Comparison of ENCODE assay signal across 8 mouse cellular contexts in the genomic region with DNA sequence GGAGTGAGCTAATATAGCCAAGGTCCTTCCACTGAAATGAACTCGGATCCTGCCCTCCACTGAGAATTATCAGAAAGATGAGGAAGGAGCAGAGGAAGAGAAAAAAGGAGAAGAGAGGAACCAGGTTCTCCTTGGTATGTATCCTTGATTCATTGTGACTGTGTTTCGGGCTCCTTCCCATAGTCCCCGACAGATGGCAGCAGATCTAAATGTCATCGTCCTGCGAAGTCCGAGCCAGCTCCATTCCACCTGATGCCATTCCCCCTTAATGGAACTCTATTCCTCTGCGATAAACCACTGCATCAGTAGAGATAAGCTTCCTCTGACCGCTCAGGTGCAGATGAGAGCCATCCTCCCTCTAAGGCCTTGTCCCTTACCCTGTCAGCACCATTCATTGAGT.
A peak's percentile ranks its signal among the peaks of the same experiment; 100 is the strongest.
DNase-seq lines count a peak whose midpoint lies in the region; ATAC-seq and TF ChIP-seq lines count a peak whose summit lies in the region.

No protein-coding gene starts in this region.

- no peak for TF ChIP-seq EP300 in lung, postnatal 0 days (IDR thresholded peaks at IDR 0.05)

- H3K9me3 ChIP-seq in forebrain, embryonic 14.5 days (replicated peaks; ENCODE audit: control insufficient read depth, low read length) = no peaks in the 10 kb centered on the region
- H3K9me3 ChIP-seq in forebrain, embryonic 16.5 days (ENCODE audit: control insufficient read depth, low read length) = no peaks in the 10 kb centered on the region
- H3K9me3 ChIP-seq in hindbrain, embryonic 15.5 days = no peaks in the 10 kb centered on the region
- H3K9me3 ChIP-seq in lung, postnatal 0 days (ENCODE audit: low read length) = no peaks in the 10 kb centered on the region

- no peak overlapping the region for H3K4me2 ChIP-seq in forebrain, embryonic 14.5 days (ENCODE audit: low read length)
- H3K4me2 ChIP-seq in forebrain, embryonic 16.5 days (ENCODE audit: low read length) = no peak overlapping the region
- no peak overlapping the region for H3K4me2 ChIP-seq in hindbrain, embryonic 15.5 days
- no peak overlapping the region for H3K4me2 ChIP-seq in lung, postnatal 0 days (replicated peaks; ENCODE audit: low read depth, low read length)

- DNase-seq in forebrain, embryonic 14.5 days (ENCODE audit: low spot score) = peak; percentile 74
- peak; percentile 33 for DNase-seq in right cerebral cortex, adult 18-20 months
- DNase-seq in right cerebral cortex, postnatal 25 days = no peak
- peak; percentile 23 for DNase-seq in cerebellum, adult 9-11 months
- peak; percentile 75 for DNase-seq in lung, postnatal 0 days (ENCODE audit: low spot score)
- DNase-seq in urinary bladder, postnatal 36 days (ENCODE audit: low spot score in 2 of 2) = peak; percentile 26 to 47

- peak; percentile 81 for TF ChIP-seq CTCF in lung, postnatal 0 days (IDR thresholded peaks at IDR 0.05)

- H3K36me3 ChIP-seq in forebrain, embryonic 14.5 days (ENCODE audit: control insufficient read depth, insufficient read depth, low read length) = no peaks in the 10 kb centered on the region
- no peaks in the 10 kb centered on the region for H3K36me3 ChIP-seq in forebrain, embryonic 16.5 days (ENCODE audit: control insufficient read depth, insufficient read depth)
- no peaks in the 10 kb centered on the region for H3K36me3 ChIP-seq in hindbrain, embryonic 15.5 days
- H3K36me3 ChIP-seq in lung, postnatal 0 days (ENCODE audit: insufficient read depth, low read length) = no peaks in the 10 kb centered on the region

- H3K9ac ChIP-seq in forebrain, embryonic 14.5 days (ENCODE audit: low read length) = no peak overlapping the region
- H3K9ac ChIP-seq in forebrain, embryonic 16.5 days (replicated peaks; ENCODE audit: low read depth, low read length) = no peak overlapping the region
- H3K9ac ChIP-seq in hindbrain, embryonic 15.5 days = no peak overlapping the region
- H3K9ac ChIP-seq in lung, postnatal 0 days (replicated peaks; ENCODE audit: low read depth) = no peak overlapping the region

- no peaks in the 10 kb centered on the region for H3K27me3 ChIP-seq in forebrain, embryonic 14.5 days (replicated peaks; ENCODE audit: control insufficient read depth, insufficient read depth, low read length)
- 0 out of 2 replicates have a peak, but pooled peaks cover 8% of the 10 kb centered on the region for H3K27me3 ChIP-seq in forebrain, embryonic 16.5 days (replicated peaks; ENCODE audit: control insufficient read depth, insufficient read depth, low read length)
- H3K27me3 ChIP-seq in hindbrain, embryonic 15.5 days = no peaks in the 10 kb centered on the region
- H3K27me3 ChIP-seq in lung, postnatal 0 days (replicated peaks; ENCODE audit: insufficient read depth, low read length) = no peaks in the 10 kb centered on the region

- ATAC-seq in forebrain, embryonic 14.5 days = no peak
- no peak for ATAC-seq in forebrain, embryonic 16.5 days
- ATAC-seq in hindbrain, embryonic 15.5 days (ENCODE audit: low FRiP score, low read depth) = 0 out of 2 replicates have a peak, but pooled peaks have one; percentile 12
- no peak for ATAC-seq in lung, postnatal 0 days

- no peak overlapping the region for H3K4me3 ChIP-seq in forebrain, embryonic 14.5 days (ENCODE audit: low read depth, low read length)
- H3K4me3 ChIP-seq in forebrain, embryonic 16.5 days (replicated peaks; ENCODE audit: low read length) = no peak overlapping the region
- no peak overlapping the region for H3K4me3 ChIP-seq in hindbrain, embryonic 15.5 days
- H3K4me3 ChIP-seq in lung, postnatal 0 days (ENCODE audit: low read depth, low read length) = no peak overlapping the region

- 19% methylated on average over 8 of the region's 8 CpGs for WGBS in forebrain, embryonic 14.5 days
- WGBS in forebrain, embryonic 16.5 days = 23% methylated on average over 8 of the region's 8 CpGs
- WGBS in hindbrain, embryonic 15.5 days = 24% methylated on average over 8 of the region's 8 CpGs
- WGBS in lung, postnatal 0 days = 19% methylated on average over 8 of the region's 8 CpGs

- H3K27ac ChIP-seq in forebrain, embryonic 14.5 days (ENCODE audit: low read depth, low read length) = no peak overlapping the region
- no peak overlapping the region for H3K27ac ChIP-seq in forebrain, embryonic 16.5 days (ENCODE audit: low read length)
- no peak overlapping the region for H3K27ac ChIP-seq in hindbrain, embryonic 15.5 days (replicated peaks)
- no peak overlapping the region for H3K27ac ChIP-seq in lung, postnatal 0 days (ENCODE audit: low read length)

- no peaks in the 10 kb centered on the region; the same call in 1 of the 2 replicates for H3K4me1 ChIP-seq in forebrain, embryonic 14.5 days (ENCODE audit: control insufficient read depth, insufficient read depth, low read length)
- peaks cover 9% of the 10 kb centered on the region for H3K4me1 ChIP-seq in forebrain, embryonic 16.5 days (replicated peaks; ENCODE audit: control insufficient read depth, insufficient read depth, low read length)
- peaks cover 27% of the 10 kb centered on the region for H3K4me1 ChIP-seq in hindbrain, embryonic 15.5 days (replicated peaks)
- no peaks in the 10 kb centered on the region for H3K4me1 ChIP-seq in lung, postnatal 0 days (ENCODE audit: insufficient read depth, low read depth, low read length)
